Mouse (Mus musculus): ENCODE results near the gene Eef2.

GRCm38 (mm10) chr10:81143845-81144437, 32.5 kb upstream of the Eef2 start:
- TF ChIP-seq CTCF (IDR thresholded peaks at IDR 0.05; ENCODE audit: low read depth) (no peak), EP300 (IDR thresholded peaks at IDR 0.05; ENCODE audit: low read depth) (no peak)
